Mouse (Mus musculus) embryonic facial prominence, embryonic 12.5 days (tissue): ENCODE measurements at regions not wholly inside any gene's neighbourhood (a gene's known extent, or its start where the extent isn't known, plus 50 kb on each side); places are given as distances from the start of the nearest gene placed in this dataset.

Source experiments
- ATAC-seq: fragments of 200-750 bp; cut with Nextera tagmentation; 2 replicates; pipeline ENCODE4 v1.8.0; 2017; ENCODE audit not compliant: insufficient number of reproducible peaks, insufficient read depth, low FRiP score, low TSS enrichment
- H3K27ac ChIP-seq: fragments of 300-500 bp; sonication (generic); 2 replicates; pipeline ENCODE4 v1.5.1; 2016; ENCODE audit warnings: mild to moderate bottlenecking
- H3K27me3 ChIP-seq: fragments of 300-500 bp; sonication (generic); 2 replicates; pipeline ENCODE4 v1.6.1; 2016; ENCODE audit warnings: mild to moderate bottlenecking, moderate library complexity
- H3K36me3 ChIP-seq: fragments of 300-500 bp; sonication (generic); 2 replicates; pipeline ENCODE4 v1.6.1; 2016; ENCODE audit warnings: mild to moderate bottlenecking
- H3K4me1 ChIP-seq: fragments of 300-500 bp; sonication (generic); 2 replicates; pipeline ENCODE4 v1.6.1; 2016
- H3K4me2 ChIP-seq: fragments of 300-500 bp; sonication (generic); replicated peaks from 2 replicates; pipeline ENCODE4 v1.6.1; 2016; ENCODE audit warnings: mild to moderate bottlenecking, moderate library complexity
- H3K4me3 ChIP-seq: fragments of 300-500 bp; sonication (generic); 2 replicates; pipeline ENCODE4 v1.5.1; 2016; ENCODE audit warnings: mild to moderate bottlenecking
- H3K9ac ChIP-seq: fragments of 300-500 bp; sonication (generic); 2 replicates; pipeline ENCODE4 v1.6.1; 2016; ENCODE audit warnings: mild to moderate bottlenecking, moderate library complexity
- H3K9me3 ChIP-seq: fragments of 300-500 bp; sonication (generic); 2 replicates; pipeline ENCODE4 v1.6.1; 2016; ENCODE audit warnings: mild to moderate bottlenecking, moderate library complexity
- WGBS: fragments of 180-500 bp; shearing (Covaris S2); methylation state at CpG from one replicate; pipeline ENCODE4 v1.1.7; 2016; 5-methylcytosine and 5-hydroxymethylcytosine counted together

GRCm38 (mm10) chr14:106506921-106507320, 400.9 kb downstream of the Trim52 start:
- no peak overlapping the region for H3K9ac ChIP-seq
- H3K4me3 ChIP-seq = no peak overlapping the region
- WGBS = 65% methylated on average over 4 of the region's 4 CpGs
- no peaks in the 10 kb centered on the region for H3K9me3 ChIP-seq
- H3K36me3 ChIP-seq = no peaks in the 10 kb centered on the region
- no peak overlapping the region for H3K4me2 ChIP-seq
- H3K4me1 ChIP-seq = no peaks in the 10 kb centered on the region
- no peak overlapping the region for H3K27ac ChIP-seq
- no peaks in the 10 kb centered on the region for H3K27me3 ChIP-seq
- no peak for ATAC-seq

DNA sequence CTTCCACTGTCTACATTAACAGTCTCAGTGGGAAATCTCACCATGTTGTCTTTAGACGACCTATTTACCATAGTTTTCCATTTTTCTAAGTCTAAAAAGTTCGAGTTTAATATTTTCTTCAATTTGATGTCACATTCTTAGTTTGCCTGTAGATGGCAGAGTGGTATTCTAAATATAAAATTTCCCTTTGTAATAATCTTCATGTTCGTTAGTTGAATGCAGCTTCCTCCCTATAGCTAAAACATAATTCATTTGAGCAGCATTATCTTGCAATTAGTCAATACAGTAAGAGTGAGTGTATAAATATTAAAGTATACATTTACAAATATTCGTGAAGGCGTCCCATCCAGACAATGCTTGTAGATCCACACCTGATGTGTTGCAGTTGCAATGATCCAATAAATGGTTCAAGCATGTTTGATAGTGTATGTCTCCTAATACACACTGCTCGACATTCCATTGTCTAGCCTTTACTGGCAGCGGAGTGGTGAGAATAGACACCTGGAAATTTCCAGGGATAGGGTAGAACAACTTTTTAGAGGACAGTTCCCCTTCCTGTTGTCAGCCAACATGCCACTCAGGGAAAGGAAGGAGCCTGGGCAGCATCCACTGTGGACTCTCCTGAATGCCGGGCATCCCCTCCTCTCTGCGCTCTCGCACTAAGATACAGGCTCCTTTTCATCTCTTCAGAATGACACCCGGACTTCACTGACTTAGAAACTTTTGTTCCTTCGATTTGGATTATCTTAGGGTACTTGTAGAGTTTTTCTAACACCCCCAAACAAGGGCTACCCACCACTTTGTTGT, 412.8 kb downstream of the Trim52 start:
- Histone ChIP-seq H3K4me1 (no peaks in the 10 kb centered on the region), H3K27ac (no peak overlapping the region), H3K9ac (no peak overlapping the region), H3K4me3 (no peak overlapping the region), H3K9me3 (no peaks in the 10 kb centered on the region), H3K36me3 (no peaks in the 10 kb centered on the region), H3K4me2 (no peak overlapping the region), H3K27me3 (no peaks in the 10 kb centered on the region)
- no peak for ATAC-seq
- 80% methylated on average over 12 of the region's 12 CpGs for WGBS

- Histone ChIP-seq H3K27ac (no peak overlapping the region), H3K4me2 (no peak overlapping the region)
- WGBS = 61% methylated on average over 8 of the region's 8 CpGs
Measured at GRCm38 (mm10) chr14:106520808-106521207, 414.8 kb downstream of the Trim52 start.

GRCm38 (mm10) chr14:106550150-106550549, 444.2 kb downstream of the Trim52 start:
- no peaks in the 10 kb centered on the region for H3K27me3 ChIP-seq
- H3K9ac ChIP-seq = no peak overlapping the region
- no peaks in the 10 kb centered on the region for H3K4me1 ChIP-seq
- H3K9me3 ChIP-seq = no peaks in the 10 kb centered on the region
- H3K36me3 ChIP-seq = no peaks in the 10 kb centered on the region
- no peak overlapping the region for H3K4me2 ChIP-seq
- ATAC-seq = no peak
- H3K27ac ChIP-seq = no peak overlapping the region
- 20% methylated on average over 1 of the region's 1 CpGs for WGBS
- H3K4me3 ChIP-seq = no peak overlapping the region

More at GRCm38 (mm10) chr14:106520808-106521207, 414.8 kb downstream of the Trim52 start:
- H3K27me3 ChIP-seq = no peaks in the 10 kb centered on the region
- H3K4me1 ChIP-seq = no peaks in the 10 kb centered on the region
- H3K9ac ChIP-seq = no peak overlapping the region
- H3K36me3 ChIP-seq = no peaks in the 10 kb centered on the region
- H3K4me3 ChIP-seq = no peak overlapping the region
- no peaks in the 10 kb centered on the region for H3K9me3 ChIP-seq
- no peak for ATAC-seq

DNA sequence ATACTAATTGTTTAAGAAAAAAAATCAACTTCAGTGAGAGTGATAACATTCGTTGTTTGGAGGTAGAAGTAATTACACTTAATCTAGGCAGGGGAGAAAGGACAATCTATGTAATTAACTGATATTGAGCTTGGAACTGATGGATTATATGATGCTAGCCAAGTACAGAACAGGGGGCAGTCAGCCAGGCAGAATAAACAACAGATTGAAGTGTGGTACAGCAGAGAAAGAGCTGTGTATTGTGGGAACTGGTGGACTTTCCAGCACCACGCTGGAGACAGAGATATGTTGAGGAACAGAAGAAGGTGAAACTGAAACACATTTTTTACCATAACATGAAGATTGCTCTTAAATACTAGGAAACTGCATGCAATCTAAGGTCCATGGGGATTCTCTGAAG, 473.3 kb downstream of the Trim52 start:
- no peaks in the 10 kb centered on the region for H3K27me3 ChIP-seq
- no peak for ATAC-seq
- no peak overlapping the region for H3K27ac ChIP-seq
- H3K9ac ChIP-seq = no peak overlapping the region
- H3K36me3 ChIP-seq = no peaks in the 10 kb centered on the region
- H3K4me3 ChIP-seq = no peak overlapping the region
- H3K9me3 ChIP-seq = no peaks in the 10 kb centered on the region
- WGBS = 72% methylated on average over 2 of the region's 2 CpGs
- no peak overlapping the region for H3K4me2 ChIP-seq
- no peaks in the 10 kb centered on the region for H3K4me1 ChIP-seq

GRCm38 (mm10) chr14:106581886-106582285, 475.9 kb downstream of the Trim52 start:
- no peak overlapping the region for H3K27ac ChIP-seq
- H3K4me2 ChIP-seq = no peak overlapping the region
- no peak for ATAC-seq
- no peaks in the 10 kb centered on the region for H3K4me1 ChIP-seq
- H3K9me3 ChIP-seq = no peaks in the 10 kb centered on the region
- H3K36me3 ChIP-seq = no peaks in the 10 kb centered on the region
- no peak overlapping the region for H3K4me3 ChIP-seq
- 86% methylated on average over 6 of the region's 6 CpGs for WGBS
- no peak overlapping the region for H3K9ac ChIP-seq
- H3K27me3 ChIP-seq = no peaks in the 10 kb centered on the region

GRCm38 (mm10) chr14:106593352-106593751, 487.4 kb downstream of the Trim52 start:
- Histone ChIP-seq H3K4me2 (no peak overlapping the region), H3K27ac (no peak overlapping the region), H3K27me3 (no peaks in the 10 kb centered on the region), H3K9ac (no peak overlapping the region), H3K9me3 (no peaks in the 10 kb centered on the region), H3K4me1 (no peaks in the 10 kb centered on the region), H3K4me3 (no peak overlapping the region), H3K36me3 (no peaks in the 10 kb centered on the region)
- no peak for ATAC-seq
- 90% methylated on average over 9 of the region's 9 CpGs for WGBS

- Histone ChIP-seq H3K27me3 (no peaks in the 10 kb centered on the region), H3K4me3 (no peak overlapping the region), H3K36me3 (no peaks in the 10 kb centered on the region), H3K9me3 (no peaks in the 10 kb centered on the region), H3K4me1 (no peaks in the 10 kb centered on the region), H3K4me2 (no peak overlapping the region), H3K27ac (no peak overlapping the region), H3K9ac (no peak overlapping the region)
- WGBS = 68% methylated on average over 3 of the region's 3 CpGs
- ATAC-seq = no peak
Measured at GRCm38 (mm10) chr14:106593980-106594379, 488.0 kb downstream of the Trim52 start.

DNA sequence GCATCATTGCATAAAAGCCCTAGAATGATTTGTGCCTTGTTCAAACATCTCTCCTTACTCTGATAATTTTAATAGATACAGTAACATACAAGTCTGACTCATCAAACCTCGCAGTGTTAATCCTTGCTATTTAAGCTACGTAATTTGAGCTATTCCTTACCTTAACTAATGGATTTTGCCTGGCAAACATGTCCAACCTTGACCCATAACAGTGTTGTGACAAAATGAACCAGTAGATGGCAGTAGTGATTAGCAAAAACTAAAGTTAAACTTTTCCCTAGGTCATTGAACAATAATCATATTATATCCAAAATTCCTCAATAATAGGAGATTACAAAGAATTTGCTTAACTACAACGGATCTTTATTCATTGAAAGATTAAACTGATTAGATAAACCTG, 501.0 kb downstream of the Trim52 start:
- ATAC-seq = no peak
- WGBS = 11% methylated on average over 3 of the region's 3 CpGs

DNA sequence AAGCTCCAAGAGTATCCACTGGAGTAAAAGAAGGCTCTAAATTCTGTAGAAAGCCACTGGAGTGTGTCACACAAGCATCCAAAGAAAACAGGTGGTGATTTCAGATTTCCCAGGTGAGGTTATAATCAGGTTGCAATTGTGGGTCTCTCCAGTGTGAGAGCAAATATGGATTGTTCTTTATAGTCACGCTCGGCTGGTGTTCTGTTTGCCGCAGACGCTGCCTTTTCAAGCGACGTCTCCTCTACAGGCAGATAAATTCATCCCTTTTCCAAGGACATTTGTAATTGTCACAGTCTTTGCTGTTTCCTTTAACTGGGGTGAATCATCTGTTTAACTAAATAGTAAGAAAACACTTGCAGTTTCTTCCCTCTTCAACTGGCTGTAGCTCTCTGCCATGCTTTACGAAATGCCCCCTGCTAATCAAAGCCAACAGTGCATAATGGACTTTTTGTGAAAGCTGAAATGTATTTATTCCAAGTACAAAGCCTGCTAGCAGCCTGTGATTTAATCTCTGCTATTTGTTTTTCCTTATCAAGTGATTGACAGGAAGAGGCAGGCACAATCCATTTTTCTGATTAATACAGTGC, 502.4 kb downstream of the Trim52 start:
- no peaks in the 10 kb centered on the region for H3K9me3 ChIP-seq
- no peak for ATAC-seq
- WGBS = 43% methylated on average over 7 of the region's 7 CpGs
- no peak overlapping the region for H3K9ac ChIP-seq
- H3K27me3 ChIP-seq = no peaks in the 10 kb centered on the region
- H3K4me3 ChIP-seq = no peak overlapping the region
- H3K36me3 ChIP-seq = no peaks in the 10 kb centered on the region
- no peak overlapping the region for H3K27ac ChIP-seq
- peaks cover 8% of the 10 kb centered on the region; the same call in 1 of the 2 replicates for H3K4me1 ChIP-seq
- H3K4me2 ChIP-seq = no peak overlapping the region

More for the DNA sequence above, 501.0 kb downstream of the Trim52 start:
- Histone ChIP-seq H3K4me1 (peaks cover 8% of the 10 kb centered on the region; the same call in 1 of the 2 replicates), H3K9me3 (no peaks in the 10 kb centered on the region), H3K4me3 (no peak overlapping the region), H3K9ac (no peak overlapping the region), H3K4me2 (no peak overlapping the region), H3K27me3 (no peaks in the 10 kb centered on the region), H3K27ac (no peak overlapping the region), H3K36me3 (no peaks in the 10 kb centered on the region)
